19 mouse cellular contexts compared by ENCODE assay signal in the genomic region with DNA sequence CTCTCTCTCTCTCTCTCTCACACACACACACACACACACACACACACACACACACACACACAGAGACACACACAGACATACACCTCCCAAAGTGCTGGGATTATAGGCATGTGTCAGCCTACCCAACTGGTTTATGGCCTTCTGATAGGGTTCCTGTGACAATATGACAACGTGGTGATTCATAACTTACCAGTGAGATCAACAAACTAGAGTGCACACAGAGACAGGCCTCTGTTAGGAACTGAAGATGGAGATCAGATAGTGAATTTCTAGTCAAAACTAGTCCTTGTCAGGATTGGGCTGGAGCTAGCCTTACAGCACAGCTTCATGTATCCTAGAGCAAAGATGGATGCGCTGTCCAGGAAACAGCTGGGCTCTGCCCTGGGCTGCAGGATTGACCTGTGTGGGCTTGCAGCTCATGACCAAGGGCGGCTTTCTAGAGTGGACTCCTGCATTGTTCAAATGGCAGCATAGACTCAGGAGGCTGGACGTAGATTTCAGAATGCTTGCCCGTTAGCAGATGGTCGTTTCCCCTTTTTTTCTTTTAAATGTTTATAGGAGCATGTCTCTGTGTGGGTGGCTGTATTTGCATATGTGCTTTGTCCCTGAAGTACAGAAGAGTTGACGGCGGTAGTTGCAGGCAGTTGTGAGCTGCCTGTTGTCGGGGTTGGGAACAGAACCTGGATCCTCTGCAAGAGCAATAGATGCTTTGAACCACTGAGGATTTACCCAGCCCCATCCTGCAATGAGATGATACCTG.
A peak's percentile ranks its signal among the peaks of the same experiment; 100 is the strongest.
DNase-seq lines count a peak whose midpoint lies in the region; ATAC-seq and TF ChIP-seq lines count a peak whose summit lies in the region.
"Had no signal": no experiment of that assay in that cellular context is flagged by ENCODE, and none has a peak within 500 bp of the region (broad histone marks: within the 10 kb centered on the region; RNA-seq: fewer than 3 reads in every experiment).

No protein-coding gene starts in this region.

- H3K27ac ChIP-seq in liver, postnatal 0 days (ENCODE audit: low read depth) = peak overlapping the region; percentile 90
- no peak overlapping the region for H3K27ac ChIP-seq in liver, embryonic 11.5 days (ENCODE audit: low read depth, low read length)
- H3K27ac ChIP-seq: embryonic facial prominence, embryonic 10.5 days; forebrain, embryonic 15.5 days; midbrain, embryonic 12.5 days; neural tube, embryonic 15.5 days had no signal

- TF ChIP-seq CTCF in liver, postnatal 0 days (IDR thresholded peaks at IDR 0.05; ENCODE audit: low read depth) = no peak

- no peak overlapping the region for H3K4me2 ChIP-seq in liver, postnatal 0 days (ENCODE audit: low read depth, low read length)
- H3K4me2 ChIP-seq in liver, embryonic 11.5 days = no peak overlapping the region
- H3K4me2 ChIP-seq: forebrain, embryonic 15.5 days; midbrain, embryonic 12.5 days; neural tube, embryonic 15.5 days had no signal

- H3K36me3 ChIP-seq in liver, postnatal 0 days (replicated peaks; ENCODE audit: insufficient read depth, low read length) = no peaks in the 10 kb centered on the region
- no peaks in the 10 kb centered on the region for H3K36me3 ChIP-seq in liver, embryonic 11.5 days (ENCODE audit: control insufficient read depth, insufficient read depth, low read length)
- H3K36me3 ChIP-seq: embryonic facial prominence, embryonic 10.5 days; forebrain, embryonic 15.5 days; liver, embryonic 13.5 days; midbrain, embryonic 12.5 days; neural tube, embryonic 15.5 days had no signal

- WGBS in liver, postnatal 0 days (ENCODE audit: insufficient replicate concordance) = 54% methylated on average over 9 of the region's 9 CpGs
- WGBS in liver, embryonic 11.5 days = 78% methylated on average over 9 of the region's 9 CpGs

- no peak for TF ChIP-seq EP300 in liver, postnatal 0 days (IDR thresholded peaks at IDR 0.05; ENCODE audit: low read depth)

- H3K4me1 ChIP-seq in liver, postnatal 0 days (ENCODE audit: insufficient read depth) = peaks cover 5% of the 10 kb centered on the region; the same call in 1 of the 2 replicates
- H3K4me1 ChIP-seq in liver, embryonic 11.5 days (replicated peaks; ENCODE audit: control insufficient read depth, insufficient read depth, low read length) = peaks cover 5% of the 10 kb centered on the region; the same call in 1 of the 2 replicates
- H3K4me1 ChIP-seq: forebrain, embryonic 15.5 days; midbrain, embryonic 12.5 days; neural tube, embryonic 15.5 days had no signal

- H3K27me3 ChIP-seq in liver, postnatal 0 days (ENCODE audit: insufficient read depth, low read length) = no peaks in the 10 kb centered on the region
- no peaks in the 10 kb centered on the region for H3K27me3 ChIP-seq in liver, embryonic 11.5 days (replicated peaks; ENCODE audit: control insufficient read depth, insufficient read depth, low read length)
- H3K27me3 ChIP-seq: forebrain, embryonic 15.5 days; liver, embryonic 13.5 days; midbrain, embryonic 12.5 days; neural tube, embryonic 15.5 days had no signal

- no peaks in the 10 kb centered on the region for H3K9me3 ChIP-seq in liver, postnatal 0 days (ENCODE audit: low read length)
- H3K9me3 ChIP-seq in liver, embryonic 11.5 days (ENCODE audit: control insufficient read depth, low read length) = no peaks in the 10 kb centered on the region
- H3K9me3 ChIP-seq: embryonic facial prominence, embryonic 10.5 days; forebrain, embryonic 15.5 days; liver, embryonic 13.5 days; midbrain, embryonic 12.5 days; neural tube, embryonic 15.5 days had no signal

- H3K9ac ChIP-seq in liver, postnatal 0 days (replicated peaks) = no peak overlapping the region
- H3K9ac ChIP-seq in liver, embryonic 11.5 days (ENCODE audit: low read depth, low read length) = no peak overlapping the region
- H3K9ac ChIP-seq: forebrain, embryonic 15.5 days; liver, embryonic 13.5 days; midbrain, embryonic 12.5 days; neural tube, embryonic 15.5 days had no signal

- ATAC-seq in liver, postnatal 0 days = peak; percentile 12; the same call in 1 of the 2 replicates
- no peak for ATAC-seq in liver, embryonic 11.5 days (replicated peaks; ENCODE audit: low FRiP score)
- ATAC-seq in megakaryocyte, adult 5-6 weeks (ENCODE audit: poor library complexity, severe bottlenecking) = 0 out of 2 replicates have a peak, but pooled peaks have one; percentile 17
- ATAC-seq: forebrain, embryonic 15.5 days had no signal

- no peak overlapping the region for H3K4me3 ChIP-seq in liver, postnatal 0 days (ENCODE audit: low read depth, low read length)
- no peak overlapping the region for H3K4me3 ChIP-seq in liver, embryonic 11.5 days (ENCODE audit: low read depth, low read length)
- H3K4me3 ChIP-seq: embryonic facial prominence, embryonic 10.5 days; forebrain, embryonic 15.5 days; liver, embryonic 13.5 days; midbrain, embryonic 12.5 days; myocyte; neural tube, embryonic 15.5 days had no signal

- DNase-seq in adrenal gland, adult 2 months = peak; percentile 21
- no peak for DNase-seq in adrenal gland, adult 18-20 months (ENCODE audit: low spot score in 2 of 2)
- DNase-seq in liver, postnatal 0 days = no peak
- DNase-seq in liver, embryonic 11.5 days (ENCODE audit: low spot score) = no peak
- peak; percentile 62 to 65 for DNase-seq in B cell, adult 2 months
- DNase-seq in layer of hippocampus, adult 9-10 months (ENCODE audit: low spot score) = no peak
- DNase-seq in layer of hippocampus, postnatal 14 days (ENCODE audit: low spot score in 2 of 2) = no peak
- DNase-seq: cerebellum, postnatal 36 days; heart, postnatal 4 days; kidney, adult 8-10 months; liver, embryonic 13.5 days; right cerebral cortex, postnatal 4 days; thymus, postnatal 25 days had no signal

Comparison
In these comparisons a context has a peak if more than half of its experiments do, and no peak if none do; other contexts are left out.
1. DNase-seq: peak in adrenal gland, adult 2 months (single experiment) and B cell, adult 2 months (2 of 2); none in adrenal gland, adult 18-20 months (0 of 2), liver, postnatal 0 days (single experiment), liver, embryonic 11.5 days (single experiment), layer of hippocampus, adult 9-10 months (single experiment) and layer of hippocampus, postnatal 14 days (0 of 2).